Comparison of ENCODE assay signal across 30 mouse cellular contexts in the genomic region with DNA sequence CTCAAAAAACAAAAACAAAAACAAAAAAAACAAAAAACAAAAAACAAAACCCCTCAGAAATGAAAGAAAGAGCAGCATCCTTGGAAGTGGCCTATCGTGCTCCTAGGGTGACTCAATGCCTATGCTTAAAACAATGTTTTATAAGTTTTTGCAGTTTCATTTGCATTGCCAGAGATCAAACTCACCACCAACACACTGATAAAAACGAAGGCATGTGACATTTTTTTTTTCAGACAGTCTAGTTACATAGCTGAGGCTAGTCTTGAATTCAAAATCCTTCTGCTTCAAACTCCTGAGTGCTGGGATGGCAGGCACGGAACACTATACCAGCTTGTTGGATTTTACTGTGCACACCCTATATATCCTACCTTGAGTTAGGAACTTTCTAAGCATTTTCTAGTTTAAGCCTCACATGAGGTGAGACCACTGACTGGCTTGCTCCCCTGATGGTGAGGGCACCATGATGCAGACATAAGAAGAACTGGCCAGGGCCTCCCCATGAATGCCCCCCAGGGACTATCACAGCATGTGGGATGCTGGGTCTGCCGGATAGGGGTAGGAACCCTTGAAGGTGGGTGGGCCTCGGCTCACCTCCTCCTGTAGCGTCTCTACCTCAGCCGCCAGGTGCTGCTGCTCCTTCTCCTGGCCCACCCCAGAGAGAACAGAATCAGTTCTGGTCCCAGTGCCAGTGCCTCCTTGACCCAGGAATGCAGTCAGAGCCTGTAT. TPM values are rescaled to one million over a fixed set of nuclear protein-coding genes. Genes with fewer than 3 reads are reported as not detected.
DNase-seq lines count a peak whose midpoint lies in the region; ATAC-seq lines count a peak whose summit lies in the region.
"Had no signal": no experiment of that assay in that cellular context is flagged by ENCODE, and none has a peak within 500 bp of the region (broad histone marks: within the 10 kb centered on the region; RNA-seq: fewer than 3 reads in every experiment).

No protein-coding gene starts in this region.

- peak overlapping the region; percentile 67 for H3K27ac ChIP-seq in kidney, embryonic 15.5 days
- H3K27ac ChIP-seq in limb, embryonic 13.5 days, result no peak overlapping the region
- H3K27ac ChIP-seq: liver, embryonic 13.5 days; midbrain, embryonic 12.5 days had no signal

- peak; percentile 70 for DNase-seq in cerebellum, adult 11-12 months
- no peak for DNase-seq in cerebellum, postnatal 4 days (ENCODE audit: low spot score in 2 of 2)
- no peak for DNase-seq in kidney, postnatal 10 days
- DNase-seq in cerebellum, adult 9-11 months, result peak; percentile 71
- no peak for DNase-seq in left cerebral cortex, adult 8-10 months (ENCODE audit: low spot score in 2 of 2)
- DNase-seq in heart, postnatal 10 days, result no peak
- DNase-seq: adrenal gland, postnatal 14 days; layer of hippocampus, postnatal 36 days; liver, embryonic 13.5 days; lung, adult 18-20 months; lung, postnatal 4 days; thymus, adult 2 months had no signal

- no peak overlapping the region for H3K9ac ChIP-seq in kidney, embryonic 15.5 days
- 0 out of 2 replicates have a peak overlapping the region, but pooled peaks have one; percentile 19 for H3K9ac ChIP-seq in limb, embryonic 13.5 days
- H3K9ac ChIP-seq: embryonic facial prominence, embryonic 12.5 days; limb, embryonic 12.5 days; liver, embryonic 13.5 days; midbrain, embryonic 12.5 days had no signal

- H3K27me3 ChIP-seq in kidney, embryonic 15.5 days, result peaks cover 45% of the 10 kb centered on the region
- peaks cover 37% of the 10 kb centered on the region for H3K27me3 ChIP-seq in limb, embryonic 13.5 days

- peaks cover 26% of the 10 kb centered on the region for H3K4me1 ChIP-seq in kidney, embryonic 15.5 days
- peaks cover 13% of the 10 kb centered on the region for H3K4me1 ChIP-seq in limb, embryonic 13.5 days
- H3K4me1 ChIP-seq: liver, embryonic 13.5 days had no signal

- H3K4me2 ChIP-seq in kidney, embryonic 15.5 days, result no peak overlapping the region
- no peak overlapping the region for H3K4me2 ChIP-seq in limb, embryonic 13.5 days (replicated peaks)
- H3K4me2 ChIP-seq: embryonic facial prominence, embryonic 12.5 days; hindbrain, embryonic 13.5 days; liver, embryonic 13.5 days; midbrain, embryonic 12.5 days had no signal

- no peaks in the 10 kb centered on the region for H3K9me3 ChIP-seq in kidney, embryonic 15.5 days (replicated peaks)
- no peaks in the 10 kb centered on the region for H3K9me3 ChIP-seq in limb, embryonic 13.5 days
- H3K9me3 ChIP-seq: embryonic facial prominence, embryonic 12.5 days; hindbrain, embryonic 13.5 days; limb, embryonic 12.5 days; liver, embryonic 13.5 days; megakaryocyte, embryonic 14.5 days; midbrain, embryonic 12.5 days had no signal

- ATAC-seq in kidney, embryonic 15.5 days (replicated peaks; ENCODE audit: low FRiP score), result no peak
- ATAC-seq in limb, embryonic 13.5 days (ENCODE audit: low FRiP score, low read depth), result no peak
- ATAC-seq: forebrain, embryonic 14.5 days; intestine, postnatal 0 days; lung, postnatal 0 days had no signal

- no peaks in the 10 kb centered on the region for H3K36me3 ChIP-seq in kidney, embryonic 15.5 days
- H3K36me3 ChIP-seq in limb, embryonic 13.5 days, result no peaks in the 10 kb centered on the region
- H3K36me3 ChIP-seq: embryonic facial prominence, embryonic 12.5 days; hindbrain, embryonic 13.5 days; limb, embryonic 12.5 days; liver, embryonic 13.5 days; midbrain, embryonic 12.5 days had no signal

- intact Hi-C loops in heart, postnatal 10 days (cut with DNase I), result no loop called here

- H3K4me3 ChIP-seq in kidney, embryonic 15.5 days (replicated peaks), result no peak overlapping the region
- H3K4me3 ChIP-seq in limb, embryonic 13.5 days, result no peak overlapping the region
- H3K4me3 ChIP-seq: embryonic facial prominence, embryonic 12.5 days; hindbrain, embryonic 13.5 days; limb, embryonic 12.5 days; liver, embryonic 13.5 days; megakaryocyte, embryonic 14.5 days; midbrain, embryonic 12.5 days had no signal

- WGBS in kidney, embryonic 15.5 days, result 89% methylated on average over 7 of the region's 7 CpGs
- 85% methylated on average over 7 of the region's 7 CpGs for WGBS in limb, embryonic 13.5 days

RNA-seq across cellular contexts. Expression of gene Ccdc155, which starts 11.9 kb away (rescaled TPM):
- polyA plus RNA-seq in kidney, embryonic 15.5 days (2015; fragmentation: Nextera tagmentation; extraction: Ambion mirVana), result 0.78 and 1.1 TPM in 2 replicates
- polyA plus RNA-seq in limb, embryonic 13.5 days (2015; fragmentation: Nextera tagmentation; extraction: Ambion mirVana), result 0.93 and 1.4 TPM in 2 replicates
- total RNA-seq in left cerebral cortex, adult 8-10 months (2022), result 1 to 10 TPM; 4.3 to 6.4 (median 5.4) TPM
- not detected for total RNA-seq in heart, postnatal 10 days (2021)
- total RNA-seq: heart, adult 8-10 months; heart, postnatal 25 days; monocyte, adult 5-6 weeks had no signal
- polyA plus RNA-seq: intestine, postnatal 0 days had no signal

RNA-seq across cellular contexts. Expression of gene Pth2, which starts 12.0 kb away (rescaled TPM):
- not detected in 2 replicates for polyA plus RNA-seq in kidney, embryonic 15.5 days (2015; fragmentation: Nextera tagmentation; extraction: Ambion mirVana)
- not detected in 2 replicates for polyA plus RNA-seq in limb, embryonic 13.5 days (2015; fragmentation: Nextera tagmentation; extraction: Ambion mirVana)
- total RNA-seq in left cerebral cortex, adult 8-10 months (2022), result under 1 TPM in 1 of 4 experiments, not detected in 3; 0.80 TPM
- not detected for total RNA-seq in heart, postnatal 10 days (2021)
- total RNA-seq: adrenal gland, postnatal 14 days; heart, adult 8-10 months; heart, postnatal 25 days; layer of hippocampus, postnatal 36 days; left cerebral cortex, postnatal 10 days; monocyte, adult 5-6 weeks had no signal
- polyA plus RNA-seq: embryonic facial prominence, embryonic 12.5 days; forebrain, embryonic 14.5 days; gonadal fat pad, adult 2 months; intestine, postnatal 0 days; kidney, embryonic 14.5 days; limb, embryonic 12.5 days; liver, embryonic 13.5 days; lung, postnatal 0 days; neural tube, embryonic 14.5 days; thymus, adult 2 months had no signal

RNA-seq across cellular contexts. Expression of gene Gfy, which starts 13.4 kb away (rescaled TPM):
- polyA plus RNA-seq in kidney, embryonic 15.5 days (2015; fragmentation: Nextera tagmentation; extraction: Ambion mirVana), result not detected in 2 replicates
- not detected in 2 replicates for polyA plus RNA-seq in limb, embryonic 13.5 days (2015; fragmentation: Nextera tagmentation; extraction: Ambion mirVana)
- under 1 TPM in 1 of 4 experiments, not detected in 3; 0.34 TPM for total RNA-seq in left cerebral cortex, adult 8-10 months (2022)
- total RNA-seq in heart, postnatal 10 days (2021), result not detected
- total RNA-seq: adrenal gland, postnatal 14 days; heart, adult 8-10 months; heart, postnatal 25 days; monocyte, adult 5-6 weeks had no signal
- polyA plus RNA-seq: forebrain, embryonic 14.5 days; gonadal fat pad, adult 2 months; heart, embryonic 14.5 days; hindbrain, embryonic 13.5 days; intestine, postnatal 0 days; kidney, embryonic 14.5 days; limb, embryonic 12.5 days; liver, embryonic 13.5 days; lung, postnatal 0 days; midbrain, embryonic 12.5 days; neural tube, embryonic 14.5 days had no signal

RNA-seq across cellular contexts. Expression of gene Dkkl1, which starts 19.2 kb away (rescaled TPM):
- polyA plus RNA-seq in kidney, embryonic 15.5 days (2015; fragmentation: Nextera tagmentation; extraction: Ambion mirVana), result 0.97 and 1.4 TPM in 2 replicates
- polyA plus RNA-seq in limb, embryonic 13.5 days (2015; fragmentation: Nextera tagmentation; extraction: Ambion mirVana), result 1.3 and 1.4 TPM in 2 replicates
- total RNA-seq in left cerebral cortex, adult 8-10 months (2022), result 10 to 100 TPM; 23.1 to 31.5 (median 26.8) TPM
- total RNA-seq in heart, postnatal 10 days (2021), result not detected
- total RNA-seq: adrenal gland, postnatal 14 days; heart, adult 8-10 months; heart, postnatal 25 days had no signal

RNA-seq across cellular contexts. Expression of gene Tead2, which starts 22.8 kb away (rescaled TPM):
- 196 and 207 TPM in 2 replicates for polyA plus RNA-seq in kidney, embryonic 15.5 days (2015; fragmentation: Nextera tagmentation; extraction: Ambion mirVana)
- 259 and 263 TPM in 2 replicates for polyA plus RNA-seq in limb, embryonic 13.5 days (2015; fragmentation: Nextera tagmentation; extraction: Ambion mirVana)
- 1 to 10 TPM; 2.0 to 5.1 (median 3.0) TPM for total RNA-seq in left cerebral cortex, adult 8-10 months (2022)
- total RNA-seq in heart, postnatal 10 days (2021), result 10 to 100 TPM; 27.5 to 32.3 TPM

Comparison
In these comparisons a context has a peak if more than half of its experiments do, and no peak if none do; other contexts are left out.
1. DNase-seq: peak in cerebellum, adult 11-12 months (single experiment) and cerebellum, adult 9-11 months (single experiment); none in cerebellum, postnatal 4 days (0 of 2), kidney, postnatal 10 days (single experiment), left cerebral cortex, adult 8-10 months (0 of 2) and heart, postnatal 10 days (0 of 2).
2. RNA of gene Ccdc155, which starts 11.9 kb away (total RNA-seq): 4.3 to 6.4 TPM in left cerebral cortex, adult 8-10 months; not detected in heart, postnatal 10 days; every median in the first group is over 4 times any median in the second.